Mouse (Mus musculus) neural tube, embryonic 10.5 days (tissue): Measurements from ENCODE around the gene Arid3a.

ENCODE experiments used
- DNase-seq: peaks from one replicate; pipeline ENCODE4 v3.0.0-alpha.2; 2017; ENCODE audit warnings: low spot score; ENCODE audit errors: extremely low spot score

The Arid3a gene

DNA sequence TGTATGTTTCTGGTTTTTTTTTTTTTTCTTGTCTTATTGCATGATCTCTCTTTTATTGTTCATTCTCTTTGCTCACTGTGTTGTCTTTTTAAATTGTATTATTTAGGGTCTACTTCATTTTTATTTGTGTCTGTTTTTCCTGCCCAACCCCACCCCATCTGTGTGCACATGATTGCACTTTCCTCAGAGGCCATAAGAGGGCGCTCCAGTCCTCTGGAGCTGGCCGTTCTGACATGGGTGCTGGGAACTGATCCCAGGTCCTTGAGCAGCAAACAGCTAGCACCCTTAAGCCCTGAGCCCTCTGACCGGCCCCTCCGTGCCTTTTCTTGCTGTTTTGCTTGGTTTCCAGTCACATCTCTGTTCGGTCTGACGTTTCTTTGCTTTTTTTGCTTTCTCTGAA lies 64.7 kb downstream of the Arid3a start:
- DNase-seq, result no peak

- no peak for DNase-seq
These were observed 67.7 kb downstream of the Arid3a start for GRCm38 (mm10) chr10:79994397-79995115.

GRCm38 (mm10) chr10:79995636-79996035 lies 68.8 kb downstream of the Arid3a start:
- DNase-seq, result no peak

DNA sequence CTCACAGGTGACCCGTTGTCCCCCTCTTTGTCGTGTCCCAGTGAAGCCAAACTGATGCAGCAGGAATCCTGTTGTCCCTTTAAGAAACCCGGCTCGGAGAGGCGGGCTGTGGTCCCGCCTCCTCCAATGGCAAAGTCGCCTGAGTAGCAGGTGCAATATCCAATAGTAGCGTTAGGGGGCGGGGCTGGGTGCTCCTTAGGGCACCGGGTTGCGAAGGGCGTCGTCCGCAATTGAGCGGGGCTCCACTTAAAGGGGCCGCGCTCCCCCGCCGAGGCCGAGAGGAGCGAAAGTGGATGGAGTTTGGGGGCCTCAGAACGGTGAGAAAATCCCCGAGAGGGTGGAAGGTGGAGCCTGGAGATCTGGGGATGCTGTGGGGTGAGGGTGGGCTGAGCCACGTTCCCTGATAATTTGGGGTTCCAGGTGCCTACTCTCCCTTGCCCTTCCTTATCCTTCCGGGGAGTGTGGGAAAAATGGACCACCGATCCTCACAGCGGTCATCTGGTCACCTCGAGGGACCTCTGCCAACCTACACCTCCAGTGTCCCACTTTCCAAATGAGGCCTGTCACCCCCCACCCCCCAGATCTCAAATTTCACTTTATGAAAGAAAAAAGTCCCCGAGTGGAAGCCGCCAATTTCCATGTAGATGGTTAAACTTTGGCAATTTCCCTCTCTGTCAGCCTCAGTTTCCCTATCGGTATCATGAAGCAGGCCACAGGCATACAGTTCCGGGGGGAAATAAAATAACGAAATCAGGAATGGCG lies 69.6 kb downstream of the Arid3a start, which contains the start of gene Abca7:
Gene Abca7, plus strand, starts transcription at position 223 of the 762 bp plus-strand sequence.
- DNase-seq, result peak; percentile 95

DNA sequence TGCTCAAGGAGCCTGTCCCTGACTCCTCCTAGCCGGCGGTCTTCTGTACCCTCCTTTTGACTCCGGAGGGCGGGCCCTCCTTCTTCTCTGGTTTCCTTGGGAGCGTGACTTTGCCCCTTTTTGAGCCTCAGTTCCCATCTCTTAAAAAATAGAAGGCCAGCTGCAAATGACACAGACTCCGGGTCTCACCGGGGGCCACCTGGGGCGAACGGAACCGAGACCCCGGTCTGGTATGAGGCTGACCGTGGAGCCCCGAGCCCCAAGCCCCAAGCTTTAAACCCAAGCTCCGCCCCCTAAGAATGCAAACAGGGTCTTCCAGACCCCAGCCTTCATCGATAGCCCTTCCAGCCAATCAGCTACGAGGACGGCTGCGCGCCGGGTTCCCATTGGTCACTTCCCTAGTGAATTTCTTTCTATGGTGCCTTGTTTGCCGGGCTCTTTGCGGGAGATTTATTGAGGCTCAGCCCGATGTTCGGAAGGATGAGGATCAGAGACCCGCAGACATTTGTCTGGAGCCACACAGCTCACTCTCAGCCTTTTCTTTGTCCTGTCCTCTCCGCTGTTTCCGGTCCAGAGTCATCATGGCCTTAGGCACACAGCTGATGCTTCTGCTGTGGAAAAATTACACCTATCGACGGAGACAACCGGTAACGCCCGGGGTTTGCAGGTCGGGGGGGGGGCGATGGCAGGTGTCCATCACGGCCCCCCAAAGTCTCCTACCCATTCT lies 70.4 kb downstream of the Arid3a start:
- DNase-seq, result peak; percentile 92

DNA sequence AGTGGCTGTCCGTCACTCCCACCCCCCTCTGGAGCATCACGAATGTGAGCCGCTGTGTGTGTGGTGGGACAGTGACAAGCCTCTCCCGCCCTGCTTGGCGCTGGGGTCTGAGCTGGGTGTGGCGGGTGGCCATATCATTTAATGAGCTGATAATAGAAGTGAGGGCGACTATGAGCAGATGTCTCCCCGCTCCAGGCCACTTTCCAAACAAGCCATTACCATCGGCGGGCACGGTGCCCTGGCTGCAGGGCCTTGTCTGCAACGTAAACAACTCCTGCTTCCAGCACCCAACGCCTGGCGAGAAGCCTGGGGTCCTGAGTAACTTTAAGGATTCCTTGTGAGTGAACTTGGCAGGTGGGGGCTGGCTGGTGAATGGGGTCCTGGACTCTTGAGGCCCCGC lies 71.0 kb downstream of the Arid3a start:
- DNase-seq, result no peak

GRCm38 (mm10) chr10:80001945-80002344 lies 75.1 kb downstream of the Arid3a start:
- DNase-seq, result no peak

DNA sequence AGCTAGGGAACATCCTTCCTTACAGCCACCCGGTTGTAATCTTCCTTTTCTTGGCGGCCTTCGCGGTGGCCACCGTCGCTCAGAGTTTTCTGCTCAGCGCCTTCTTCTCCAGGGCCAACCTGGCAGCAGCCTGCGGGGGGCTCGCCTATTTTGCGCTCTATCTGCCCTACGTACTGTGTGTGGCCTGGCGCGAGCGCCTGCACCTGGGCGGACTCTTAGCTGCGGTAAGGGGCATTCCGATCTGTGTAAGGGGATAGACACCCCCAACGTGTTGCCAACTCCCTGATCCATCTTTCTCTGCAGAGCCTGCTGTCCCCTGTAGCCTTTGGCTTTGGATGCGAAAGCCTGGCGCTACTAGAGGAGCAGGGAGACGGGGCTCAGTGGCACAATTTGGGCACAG lies 76.0 kb downstream of the Arid3a start:
- no peak for DNase-seq

GRCm38 (mm10) chr10:80003374-80004232 lies 76.8 kb downstream of the Arid3a start:
- no peak for DNase-seq

GRCm38 (mm10) chr10:80004233-80004705 lies 77.4 kb downstream of the Arid3a start:
- DNase-seq, result no peak
